Mouse (Mus musculus) midbrain, postnatal 0 days (tissue): ENCODE measurements around the gene Kcnk7. TPM values are rescaled to one million over a fixed set of nuclear protein-coding genes. Genes with fewer than 3 reads are reported as not detected.
A peak's percentile ranks its signal among the peaks of the same experiment; 100 is the strongest.

Source experiments
- ATAC-seq: fragments of 200-750 bp; cut with Nextera tagmentation; 2 replicates; pipeline ENCODE4 v1.8.0; 2017; ENCODE audit warnings: moderate number of reproducible peaks, mild to moderate bottlenecking, moderate TSS enrichment, moderate library complexity; ENCODE audit not compliant: low FRiP score
- DNase-seq: peaks from one replicate; pipeline ENCODE4 v3.0.0-alpha.2; 2015; ENCODE audit warnings: low spot score
- H3K27ac ChIP-seq: fragments of 300-500 bp; sonication (generic); 2 replicates; pipeline ENCODE4 v1.5.1; 2014; ENCODE audit warnings: low read depth, mild to moderate bottlenecking, low read length, mixed read lengths
- H3K27me3 ChIP-seq: fragments of 300-500 bp; sonication (generic); 2 replicates; pipeline ENCODE4 v1.6.1; 2014; ENCODE audit warnings: low read length, control low read depth, mixed read lengths; ENCODE audit not compliant: insufficient read depth
- H3K36me3 ChIP-seq: fragments of 300-500 bp; sonication (generic); 2 replicates; pipeline ENCODE4 v1.6.1; 2014; ENCODE audit warnings: low read length, control low read depth, mixed read lengths; ENCODE audit not compliant: insufficient read depth
- H3K4me1 ChIP-seq: fragments of 300-500 bp; sonication (generic); 2 replicates; pipeline ENCODE4 v1.6.1; 2014; ENCODE audit warnings: mild to moderate bottlenecking, control low read depth, antibody characterized with exemption, low read length, mixed read lengths; ENCODE audit not compliant: insufficient read depth
- H3K4me2 ChIP-seq: fragments of 300-500 bp; sonication (generic); 2 replicates; pipeline ENCODE4 v1.6.1; 2014; ENCODE audit warnings: low read depth, mild to moderate bottlenecking, low read length, mixed read lengths; ENCODE audit not compliant: poor library complexity, severe bottlenecking
- H3K4me3 ChIP-seq: fragments of 300-500 bp; sonication (generic); 2 replicates; pipeline ENCODE4 v1.5.1; 2014; ENCODE audit warnings: low read depth, mild to moderate bottlenecking, low read length, moderate library complexity
- H3K9ac ChIP-seq: fragments of 300-500 bp; sonication (generic); replicated peaks from 2 replicates; pipeline ENCODE4 v1.6.1; 2014; ENCODE audit warnings: mild to moderate bottlenecking, low read length, moderate library complexity, mixed read lengths; ENCODE audit not compliant: poor library complexity, severe bottlenecking
- H3K9me3 ChIP-seq: fragments of 300-500 bp; sonication (generic); 2 replicates; pipeline ENCODE4 v1.6.1; 2016; ENCODE audit warnings: low read length, control low read depth
- CTCF ChIP-seq: IDR thresholded peaks from 2 replicates; pipeline ENCODE4 v1.5.1; 2016; ENCODE audit warnings: antibody characterized with exemption, mild to moderate bottlenecking
- WGBS: fragments of 180-500 bp; shearing (Covaris S2); extraction: QIAGEN DNeasy Blood & Tissue Kit; methylation state at CpG from one replicate; pipeline ENCODE4 v1.1.7; 2014; 5-methylcytosine and 5-hydroxymethylcytosine counted together
- polyA plus RNA-seq: library from polyadenylated mRNA; unstranded; fragments of >200 nt; fragmentation: Nextera tagmentation; extraction: Ambion mirVana; gene quantifications from 2 replicates; pipeline ENCODE4 v1.2.1, GENCODE M21; 2015
- total RNA-seq: library from RNA; depleted of rRNA; stranded (reverse); fragments of >200 nt; gene quantifications from 2 replicates; pipeline ENCODE4 v1.2.3, GENCODE M21; 2014

Gene Kcnk7
- total and polyA plus RNA-seq, 2 experiments from 2014 or later: 0.47 TPM; not detected in 1

GRCm38 (mm10) chr19:5739446-5739845, 35.3 kb downstream of the Kcnk7 start:
- Histone ChIP-seq H3K4me2 (no peak overlapping the region), H3K9me3 (no peaks in the 10 kb centered on the region), H3K4me1 (no peaks in the 10 kb centered on the region), H3K27ac (no peak overlapping the region), H3K36me3 (no peaks in the 10 kb centered on the region), H3K27me3 (peaks cover under 1% of the 10 kb centered on the region; the same call in 1 of the 2 replicates), H3K9ac (no peak overlapping the region), H3K4me3 (no peak overlapping the region)
- no peak for TF ChIP-seq CTCF
- WGBS: 66% methylated on average over 2 of the region's 2 CpGs
- ATAC-seq (no peak), DNase-seq (no peak)

GRCm38 (mm10) chr19:5740320-5741317, 36.5 kb downstream of the Kcnk7 start, which contains the start of gene Ltbp3:
Gene Ltbp3, plus strand, starts transcription at chr19:5740904.
- Histone ChIP-seq H3K9me3 (no peaks in the 10 kb centered on the region), H3K4me3 (peak within 1 kb of the TSS; percentile 53), H3K27me3 (peaks cover 11% of the 10 kb centered on the region; the same call in 1 of the 2 replicates), H3K36me3 (no peaks in the 10 kb centered on the region), H3K4me2 (peak within 1 kb of the TSS; percentile 96), H3K4me1 (no peaks in the 10 kb centered on the region), H3K27ac (peak within 1 kb of the TSS; percentile 57), H3K9ac (peak within 1 kb of the TSS; percentile 68)
- TF ChIP-seq CTCF: no peak
- ATAC-seq (peak; percentile 42), DNase-seq (peak; percentile 88)
- WGBS: 18% methylated on average over 11 of the region's 14 CpGs

GRCm38 (mm10) chr19:5741641-5742240, 37.6 kb downstream of the Kcnk7 start:
- WGBS: 2% methylated on average over 43 of the region's 55 CpGs
- no peak for TF ChIP-seq CTCF

GRCm38 (mm10) chr19:5742241-5742641, 38.1 kb downstream of the Kcnk7 start:
- ATAC-seq: 0 out of 2 replicates have a peak, but pooled peaks have one; percentile 18
- Histone ChIP-seq H3K27ac (peak overlapping the region; percentile 57; the same call in 1 of the 2 replicates), H3K4me2 (peak overlapping the region; percentile 96), H3K36me3 (no peaks in the 10 kb centered on the region), H3K9ac (peak overlapping the region; percentile 68), H3K4me3 (peak overlapping the region; percentile 53), H3K4me1 (0 out of 2 replicates have a peak, but pooled peaks cover 8% of the 10 kb centered on the region), H3K9me3 (no peaks in the 10 kb centered on the region), H3K27me3 (peaks cover 11% of the 10 kb centered on the region; the same call in 1 of the 2 replicates)
- WGBS: 3% methylated on average over 31 of the region's 32 CpGs
- no peak for DNase-seq
- no peak for TF ChIP-seq CTCF

More at GRCm38 (mm10) chr19:5741641-5742240, 37.6 kb downstream of the Kcnk7 start:
- H3K27me3 ChIP-seq: peaks cover 11% of the 10 kb centered on the region; the same call in 1 of the 2 replicates
- peak; percentile 38; the same call in 1 of the 2 replicates for ATAC-seq
- peak overlapping the region; percentile 57 for H3K27ac ChIP-seq
- peak overlapping the region; percentile 96 for H3K4me2 ChIP-seq
- H3K9me3 ChIP-seq: no peaks in the 10 kb centered on the region
- peak overlapping the region; percentile 68 for H3K9ac ChIP-seq
- peak overlapping the region; percentile 53 for H3K4me3 ChIP-seq
- H3K36me3 ChIP-seq: no peaks in the 10 kb centered on the region
- H3K4me1 ChIP-seq: 0 out of 2 replicates have a peak, but pooled peaks cover 6% of the 10 kb centered on the region
- peak; percentile 75 for DNase-seq

GRCm38 (mm10) chr19:5743576-5743975, 39.4 kb downstream of the Kcnk7 start:
- 0 out of 2 replicates have a peak, but pooled peaks cover 8% of the 10 kb centered on the region for H3K4me1 ChIP-seq
- no peak overlapping the region for H3K9ac ChIP-seq
- H3K27ac ChIP-seq: no peak overlapping the region
- H3K4me2 ChIP-seq: no peak overlapping the region
- no peaks in the 10 kb centered on the region for H3K36me3 ChIP-seq
- peaks cover 11% of the 10 kb centered on the region; the same call in 1 of the 2 replicates for H3K27me3 ChIP-seq
- WGBS: 57% methylated on average over 5 of the region's 5 CpGs
- no peaks in the 10 kb centered on the region for H3K9me3 ChIP-seq
- no peak for DNase-seq
- H3K4me3 ChIP-seq: no peak overlapping the region
- TF ChIP-seq CTCF: no peak
- ATAC-seq: no peak
